Mouse (Mus musculus): Measurements from ENCODE around the gene Ubqln4.

GRCm38 (mm10) chr3:88505081-88505480, 48.5 kb upstream of the Ubqln4 start:
- TF ChIP-seq CTCF (conservative IDR thresholded peaks at IDR 0.05; ENCODE audit: low read length) (no peak), POU5F1 (IDR thresholded peaks at IDR 0.05; ENCODE audit: borderline replicate concordance, low read length) (no peak)

All from E14TG2a.4 (cell line).